Mouse (Mus musculus) adrenal gland, postnatal 25 days (tissue): ENCODE measurements at regions not wholly inside any gene's neighbourhood (a gene's known extent, or its start where the extent isn't known, plus 50 kb on each side); places are given as distances from the start of the nearest gene placed in this dataset.
A peak's percentile ranks its signal among the peaks of the same experiment; 100 is the strongest.

Source experiments
- DNase-seq: peaks from one replicate; pipeline ENCODE4 v3.0.0; 2021; ENCODE audit warnings: mixed read lengths

GRCm38 (mm10) chr9:120766881-120767280 lies 162.1 kb upstream of the Ctnnb1 start:
- no peak for DNase-seq

- no peak for DNase-seq
These were observed 161.6 kb upstream of the Ctnnb1 start for GRCm38 (mm10) chr9:120767396-120767795.

- no peak for DNase-seq
These were observed 160.0 kb upstream of the Ctnnb1 start for GRCm38 (mm10) chr9:120769056-120769455.

GRCm38 (mm10) chr9:120769679-120770078 lies 159.3 kb upstream of the Ctnnb1 start:
- no peak for DNase-seq

- no peak for DNase-seq
These were observed 158.1 kb upstream of the Ctnnb1 start for GRCm38 (mm10) chr9:120770886-120771285.

- no peak for DNase-seq
These were observed 157.0 kb upstream of the Ctnnb1 start for GRCm38 (mm10) chr9:120771896-120772530.

GRCm38 (mm10) chr9:120774251-120774650 lies 154.8 kb upstream of the Ctnnb1 start:
- DNase-seq, result no peak

GRCm38 (mm10) chr9:120774772-120775171 lies 154.2 kb upstream of the Ctnnb1 start:
- no peak for DNase-seq

- DNase-seq, result no peak
These were observed 153.3 kb upstream of the Ctnnb1 start for GRCm38 (mm10) chr9:120775721-120776120.

- DNase-seq, result peak; percentile 55
These were observed 152.5 kb upstream of the Ctnnb1 start for GRCm38 (mm10) chr9:120776456-120777001.

- DNase-seq, result no peak
These were observed 152.0 kb upstream of the Ctnnb1 start for GRCm38 (mm10) chr9:120777016-120777415.

- DNase-seq, result no peak
These were observed 151.5 kb upstream of the Ctnnb1 start for GRCm38 (mm10) chr9:120777501-120777900.

- DNase-seq, result no peak
These were observed 150.6 kb upstream of the Ctnnb1 start for GRCm38 (mm10) chr9:120778423-120778822.

GRCm38 (mm10) chr9:120794210-120794609 lies 134.8 kb upstream of the Ctnnb1 start:
- DNase-seq, result no peak

- DNase-seq, result no peak
These were observed 132.7 kb upstream of the Ctnnb1 start for GRCm38 (mm10) chr9:120796111-120796880.

- no peak for DNase-seq
These were observed 130.9 kb upstream of the Ctnnb1 start for GRCm38 (mm10) chr9:120797996-120798663.

GRCm38 (mm10) chr9:120798901-120799300 lies 130.1 kb upstream of the Ctnnb1 start:
- DNase-seq, result no peak

GRCm38 (mm10) chr9:120802646-120803045 lies 126.4 kb upstream of the Ctnnb1 start:
- no peak for DNase-seq

- no peak for DNase-seq
These were observed 124.2 kb upstream of the Ctnnb1 start for GRCm38 (mm10) chr9:120804760-120805294.

GRCm38 (mm10) chr9:120808741-120809425 lies 120.1 kb upstream of the Ctnnb1 start:
- no peak for DNase-seq

GRCm38 (mm10) chr9:120811522-120811921 lies 117.5 kb upstream of the Ctnnb1 start:
- no peak for DNase-seq

GRCm38 (mm10) chr9:120812667-120813210 lies 116.3 kb upstream of the Ctnnb1 start:
- no peak for DNase-seq
